Mouse (Mus musculus): Measurements from ENCODE around the gene Rtp3. TPM values are rescaled to one million over a fixed set of nuclear protein-coding genes. Genes with fewer than 3 reads are reported as not detected.

Rtp3 gene
- polyA plus RNA-seq, 1 experiment from 2014 or later: not detected

DNA sequence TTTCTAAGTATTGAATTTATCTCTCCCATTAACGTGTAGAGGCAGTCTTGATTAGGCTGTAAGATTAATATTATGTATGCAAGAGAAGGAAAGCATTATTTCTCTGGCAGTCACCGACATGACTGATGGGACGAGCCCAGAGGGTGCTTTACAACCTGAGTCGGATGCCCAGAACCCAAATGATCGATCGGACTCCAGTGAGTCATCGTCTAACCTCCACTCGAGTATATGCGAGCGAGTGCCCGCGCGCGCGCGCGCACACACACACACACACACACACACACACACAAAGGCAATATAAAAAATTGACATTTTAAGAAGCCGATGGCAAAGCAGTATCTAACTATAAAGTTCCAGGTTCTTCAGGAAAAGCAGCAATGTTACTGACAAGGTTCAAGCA, 45.0 kb downstream of the Rtp3 start:
- Histone ChIP-seq H3K4me1 (ENCODE audit: control insufficient read depth in 2 of 2, insufficient read depth in 2 of 2, low read length in 2 of 2) (peaks cover 10 to 17% of the 10 kb centered on the region in 2 experiments), H3K36me3 (ENCODE audit: control insufficient read depth, insufficient read depth, low read length) (no peaks in the 10 kb centered on the region), H3K9ac (ENCODE audit: low read length) (no peak overlapping the region), H3K4me2 (ENCODE audit: low read length) (no peak overlapping the region), H3K27me3 (ENCODE audit: control insufficient read depth, insufficient read depth, low read length) (peaks cover 20% of the 10 kb centered on the region; the same call in 1 of the 2 replicates), H3K9me3 (ENCODE audit: control insufficient read depth, low read length) (no peaks in the 10 kb centered on the region), H3K4me3 (ENCODE audit: control insufficient read depth in 1 of 2, insufficient read depth in 1 of 2, low read depth in 1 of 2, low read length in 2 of 2) (no peak overlapping the region), H3K27ac (replicated peaks in 1 of 2; ENCODE audit: control insufficient read depth in 1 of 2, insufficient read depth in 1 of 2, low read depth in 2 of 2, low read length in 2 of 2) (no peak overlapping the region)
- WGBS: 23% methylated on average over 18 of the region's 18 CpGs
- no peak for ATAC-seq (ENCODE audit: insufficient number of reproducible peaks, insufficient read depth, low FRiP score, low read depth)

DNA sequence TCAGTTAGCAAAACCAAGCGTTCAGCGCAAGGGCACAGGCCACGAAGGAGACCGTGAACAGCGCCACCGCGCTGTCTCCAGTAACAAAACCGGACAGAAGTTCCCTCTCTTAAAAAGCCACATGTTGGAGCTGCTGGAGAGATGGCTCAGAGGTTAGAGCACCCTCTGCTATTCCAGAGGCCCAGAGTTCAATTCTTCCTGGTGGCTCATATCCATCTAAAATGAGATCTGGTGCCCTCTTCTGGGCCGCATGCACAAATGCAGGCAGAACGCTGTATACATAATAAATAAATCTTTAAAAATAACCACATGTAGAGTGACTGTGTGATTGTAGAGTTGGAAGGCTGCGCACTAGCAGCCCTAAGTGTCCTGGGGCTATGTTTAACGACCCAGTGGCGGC, 46.1 kb downstream of the Rtp3 start:
- Histone ChIP-seq H3K4me1 (ENCODE audit: control insufficient read depth in 2 of 2, insufficient read depth in 2 of 2, low read length in 2 of 2) (peaks cover 10 to 17% of the 10 kb centered on the region in 2 experiments), H3K9ac (ENCODE audit: low read length) (no peak overlapping the region), H3K36me3 (ENCODE audit: control insufficient read depth, insufficient read depth, low read length) (no peaks in the 10 kb centered on the region), H3K27me3 (ENCODE audit: control insufficient read depth, insufficient read depth, low read length) (peaks cover 20% of the 10 kb centered on the region; the same call in 1 of the 2 replicates), H3K4me2 (ENCODE audit: low read length) (no peak overlapping the region), H3K9me3 (ENCODE audit: control insufficient read depth, low read length) (no peaks in the 10 kb centered on the region), H3K4me3 (ENCODE audit: control insufficient read depth in 1 of 2, insufficient read depth in 1 of 2, low read depth in 1 of 2, low read length in 2 of 2) (no peak overlapping the region), H3K27ac (replicated peaks in 1 of 2; ENCODE audit: control insufficient read depth in 1 of 2, insufficient read depth in 1 of 2, low read depth in 2 of 2, low read length in 2 of 2) (no peak overlapping the region)
- ATAC-seq (ENCODE audit: insufficient number of reproducible peaks, insufficient read depth, low FRiP score, low read depth): no peak
- WGBS: 26% methylated on average over 13 of the region's 13 CpGs

DNA sequence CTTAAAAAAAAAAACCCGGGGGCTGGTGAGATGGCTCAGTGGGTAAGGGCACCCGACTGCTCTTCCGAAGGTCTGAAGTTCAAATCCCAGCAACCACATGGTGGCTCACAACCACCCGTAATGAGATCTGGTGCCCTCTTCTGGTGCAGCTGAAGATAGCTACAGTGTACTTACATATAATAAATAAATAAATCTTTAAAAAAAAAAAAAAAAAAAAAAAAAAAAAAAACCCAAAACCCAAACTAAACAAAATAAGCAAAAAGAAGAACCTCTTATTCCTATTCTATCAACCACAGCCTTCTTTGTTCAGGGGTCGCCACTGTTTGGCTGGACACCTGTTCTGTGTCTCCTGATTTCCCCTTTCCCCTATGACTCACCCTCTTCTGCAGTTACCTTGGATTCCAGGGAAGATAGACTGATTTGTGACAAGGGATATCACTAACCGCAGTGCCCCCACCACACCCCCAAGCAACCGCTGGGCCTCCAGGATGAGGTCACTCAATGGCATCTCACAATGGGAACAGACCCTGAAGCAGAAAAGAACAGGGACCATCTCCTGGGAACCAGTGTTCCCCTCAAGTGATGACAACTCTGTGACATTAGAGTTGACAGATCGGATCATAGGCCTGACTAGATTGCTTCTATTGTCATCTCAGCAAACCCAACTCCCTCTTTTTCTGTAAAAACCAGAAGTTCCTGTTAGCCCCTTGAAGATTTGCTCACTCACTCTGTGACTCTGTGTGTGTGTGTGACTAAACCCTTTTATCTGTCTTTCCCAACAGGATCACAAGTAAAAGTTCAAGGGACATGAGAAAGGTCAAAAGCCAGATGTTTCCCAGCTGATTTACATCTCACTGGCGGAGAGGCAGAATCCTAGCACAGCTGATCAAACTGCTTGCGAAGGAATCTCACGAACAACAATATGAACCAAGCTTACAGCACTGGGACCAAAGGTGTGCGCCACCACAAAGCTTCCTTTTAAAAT, 52.6 kb downstream of the Rtp3 start:
- H3K9ac ChIP-seq (ENCODE audit: low read length): no peak overlapping the region
- H3K9me3 ChIP-seq (ENCODE audit: control insufficient read depth, low read length): no peaks in the 10 kb centered on the region
- no peaks in the 10 kb centered on the region for H3K36me3 ChIP-seq (ENCODE audit: control insufficient read depth, insufficient read depth, low read length)
- no peak overlapping the region for H3K4me3 ChIP-seq (ENCODE audit: control insufficient read depth in 1 of 2, insufficient read depth in 1 of 2, low read depth in 1 of 2, low read length in 2 of 2)
- no peaks in the 10 kb centered on the region for H3K4me1 ChIP-seq (ENCODE audit: control insufficient read depth in 2 of 2, insufficient read depth in 2 of 2, low read length in 2 of 2)
- no peak overlapping the region for H3K27ac ChIP-seq (replicated peaks in 1 of 2; ENCODE audit: control insufficient read depth in 1 of 2, insufficient read depth in 1 of 2, low read depth in 2 of 2, low read length in 2 of 2)
- no peak overlapping the region for H3K4me2 ChIP-seq (ENCODE audit: low read length)
- H3K27me3 ChIP-seq (ENCODE audit: control insufficient read depth, insufficient read depth, low read length): no peaks in the 10 kb centered on the region
- WGBS: 68% methylated on average over 12 of the region's 12 CpGs
- no peak for ATAC-seq (ENCODE audit: insufficient number of reproducible peaks, insufficient read depth, low FRiP score, low read depth)

DNA sequence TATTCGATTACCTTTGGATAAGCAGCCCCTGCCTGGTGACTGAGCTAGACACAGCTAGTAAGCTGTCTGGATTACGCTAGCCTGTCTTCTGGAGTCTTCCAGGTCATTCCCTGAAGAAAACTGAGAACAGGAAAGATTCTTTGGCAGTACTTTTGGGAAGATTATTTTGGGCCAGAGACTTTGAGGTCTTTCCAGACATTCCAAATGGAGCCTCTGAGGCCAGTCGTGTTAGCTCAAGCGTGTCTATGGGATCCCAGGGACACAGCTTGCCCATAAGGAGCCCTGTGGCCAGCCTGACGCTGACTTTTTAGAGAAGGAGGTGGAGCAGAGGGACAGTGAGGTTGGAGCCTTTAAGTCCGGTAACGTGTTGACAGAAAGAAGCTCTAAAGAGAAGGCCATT, 54.4 kb downstream of the Rtp3 start:
- no peaks in the 10 kb centered on the region for H3K9me3 ChIP-seq (ENCODE audit: control insufficient read depth, low read length)
- 78% methylated on average over 7 of the region's 7 CpGs for WGBS
- no peak overlapping the region for H3K27ac ChIP-seq (replicated peaks in 1 of 2; ENCODE audit: control insufficient read depth in 1 of 2, insufficient read depth in 1 of 2, low read depth in 2 of 2, low read length in 2 of 2)
- no peak overlapping the region for H3K4me2 ChIP-seq (ENCODE audit: low read length)
- no peak overlapping the region for H3K9ac ChIP-seq (ENCODE audit: low read length)
- no peaks in the 10 kb centered on the region for H3K36me3 ChIP-seq (ENCODE audit: control insufficient read depth, insufficient read depth, low read length)
- H3K27me3 ChIP-seq (ENCODE audit: control insufficient read depth, insufficient read depth, low read length): no peaks in the 10 kb centered on the region
- no peak for ATAC-seq (ENCODE audit: insufficient number of reproducible peaks, insufficient read depth, low FRiP score, low read depth)
- no peak overlapping the region for H3K4me3 ChIP-seq (ENCODE audit: control insufficient read depth in 1 of 2, insufficient read depth in 1 of 2, low read depth in 1 of 2, low read length in 2 of 2)
- no peaks in the 10 kb centered on the region for H3K4me1 ChIP-seq (ENCODE audit: control insufficient read depth in 2 of 2, insufficient read depth in 2 of 2, low read length in 2 of 2)

Other genes with a start within 250 kb of the Rtp3 start
- gene Myl3, start 248.7 kb downstream of the Rtp3 start, polyA plus RNA-seq (2014; fragmentation: Nextera tagmentation; extraction: Ambion mirVana): 4,569 and 4,875 TPM in 2 replicates
- gene Pth1r, start 243.4 kb downstream of the Rtp3 start, polyA plus RNA-seq (2014; fragmentation: Nextera tagmentation; extraction: Ambion mirVana): 22.2 and 23.9 TPM in 2 replicates
- not detected in 2 replicates for gene Prss42, start 192.4 kb downstream of the Rtp3 start, polyA plus RNA-seq (2014; fragmentation: Nextera tagmentation; extraction: Ambion mirVana)
- gene Prss44, start 176.6 kb downstream of the Rtp3 start, polyA plus RNA-seq (2014; fragmentation: Nextera tagmentation; extraction: Ambion mirVana): not detected in 2 replicates
- not detected in 2 replicates for gene Prss43, start 163.9 kb downstream of the Rtp3 start, polyA plus RNA-seq (2014; fragmentation: Nextera tagmentation; extraction: Ambion mirVana)
- not detected in 2 replicates for gene Prss45, start 156.0 kb downstream of the Rtp3 start, polyA plus RNA-seq (2014; fragmentation: Nextera tagmentation; extraction: Ambion mirVana)
- gene Prss46, start 146.1 kb downstream of the Rtp3 start, polyA plus RNA-seq (2014; fragmentation: Nextera tagmentation; extraction: Ambion mirVana): 0.22 TPM in 1 of 2 replicates, not detected in the other
- gene Prss50, start 132.6 kb downstream of the Rtp3 start, polyA plus RNA-seq (2014; fragmentation: Nextera tagmentation; extraction: Ambion mirVana): not detected in 2 replicates
- gene Als2cl, start 110.7 kb downstream of the Rtp3 start, polyA plus RNA-seq (2014; fragmentation: Nextera tagmentation; extraction: Ambion mirVana): 1.1 and 1.6 TPM in 2 replicates
- 0.16 and 0.20 TPM in 2 replicates for gene Tmie, start 110.5 kb downstream of the Rtp3 start, polyA plus RNA-seq (2014; fragmentation: Nextera tagmentation; extraction: Ambion mirVana)
- not detected in 2 replicates for gene Fam240a, start 73.7 kb downstream of the Rtp3 start, polyA plus RNA-seq (2014; fragmentation: Nextera tagmentation; extraction: Ambion mirVana)
- gene Tdgf1, start 44.4 kb downstream of the Rtp3 start, polyA plus RNA-seq (2014; fragmentation: Nextera tagmentation; extraction: Ambion mirVana): not detected in 2 replicates
- 5.0 and 5.4 TPM in 2 replicates for gene Lrrc2, start 39.0 kb downstream of the Rtp3 start, polyA plus RNA-seq (2014; fragmentation: Nextera tagmentation; extraction: Ambion mirVana)
- 1.3 and 1.6 TPM in 2 replicates for gene Ltf, start 28.7 kb upstream of the Rtp3 start, polyA plus RNA-seq (2014; fragmentation: Nextera tagmentation; extraction: Ambion mirVana)
- 3.2 and 3.6 TPM in 2 replicates for gene Ccrl2, start 66.9 kb upstream of the Rtp3 start, polyA plus RNA-seq (2014; fragmentation: Nextera tagmentation; extraction: Ambion mirVana)
- 75.3 and 78.8 TPM in 2 replicates for gene Lrrfip2, start 127.0 kb upstream of the Rtp3 start, polyA plus RNA-seq (2014; fragmentation: Nextera tagmentation; extraction: Ambion mirVana)